Mouse (Mus musculus): ENCODE results near the gene Per1. TPM values are rescaled to one million over a fixed set of nuclear protein-coding genes. Genes with fewer than 3 reads are reported as not detected.

Gene Per1
- polyA plus RNA-seq, 1 experiment from 2014 or later, result 15.4 TPM

DNA sequence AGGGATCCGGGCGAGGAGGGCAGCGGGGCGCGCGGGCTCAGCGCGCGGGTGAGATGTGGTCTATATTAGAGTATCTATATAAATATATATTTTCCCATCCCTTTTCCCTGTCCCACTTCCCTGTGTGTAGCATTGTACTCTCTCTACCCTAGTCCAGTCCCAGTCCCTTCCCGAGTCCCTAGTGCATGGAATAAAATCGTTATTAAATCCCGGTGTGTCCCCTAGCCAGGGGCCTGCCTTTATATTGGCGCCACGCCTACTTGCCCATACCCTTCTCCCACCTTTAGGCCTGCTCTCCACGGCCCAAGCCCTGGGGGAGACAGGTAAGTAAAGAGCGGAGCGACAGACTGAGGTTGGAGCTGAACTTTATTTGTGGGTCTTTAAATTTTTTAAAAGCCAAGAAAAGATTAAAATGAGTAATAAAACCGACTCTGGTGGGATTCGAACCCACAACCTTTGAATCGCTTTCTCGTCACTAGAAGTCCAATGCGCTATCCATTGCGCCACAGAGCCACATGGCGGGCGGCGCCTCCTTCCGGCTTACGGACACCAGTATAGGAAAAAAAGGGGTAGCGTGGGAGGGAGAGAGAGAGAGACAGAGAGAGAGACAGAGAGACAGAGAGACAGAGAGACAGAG is 28.2 kb downstream of the Per1 start:
- Histone ChIP-seq H3K9me3 (no peaks in the 10 kb centered on the region), H3K4me3 (replicated peaks) (peak overlapping the region; percentile 82), H3K36me3 (no peaks in the 10 kb centered on the region), H3K27me3 (replicated peaks) (no peaks in the 10 kb centered on the region), H3K9ac (peak overlapping the region; percentile 63), H3K4me2 (peak overlapping the region; percentile 95), H3K27ac (peak overlapping the region; percentile 94), H3K4me1 (peaks cover 37% of the 10 kb centered on the region)
- under 1% methylated on average over 29 of the region's 29 CpGs for WGBS
- ATAC-seq (ENCODE audit: insufficient read depth, low FRiP score, low read depth), result no peak

DNA sequence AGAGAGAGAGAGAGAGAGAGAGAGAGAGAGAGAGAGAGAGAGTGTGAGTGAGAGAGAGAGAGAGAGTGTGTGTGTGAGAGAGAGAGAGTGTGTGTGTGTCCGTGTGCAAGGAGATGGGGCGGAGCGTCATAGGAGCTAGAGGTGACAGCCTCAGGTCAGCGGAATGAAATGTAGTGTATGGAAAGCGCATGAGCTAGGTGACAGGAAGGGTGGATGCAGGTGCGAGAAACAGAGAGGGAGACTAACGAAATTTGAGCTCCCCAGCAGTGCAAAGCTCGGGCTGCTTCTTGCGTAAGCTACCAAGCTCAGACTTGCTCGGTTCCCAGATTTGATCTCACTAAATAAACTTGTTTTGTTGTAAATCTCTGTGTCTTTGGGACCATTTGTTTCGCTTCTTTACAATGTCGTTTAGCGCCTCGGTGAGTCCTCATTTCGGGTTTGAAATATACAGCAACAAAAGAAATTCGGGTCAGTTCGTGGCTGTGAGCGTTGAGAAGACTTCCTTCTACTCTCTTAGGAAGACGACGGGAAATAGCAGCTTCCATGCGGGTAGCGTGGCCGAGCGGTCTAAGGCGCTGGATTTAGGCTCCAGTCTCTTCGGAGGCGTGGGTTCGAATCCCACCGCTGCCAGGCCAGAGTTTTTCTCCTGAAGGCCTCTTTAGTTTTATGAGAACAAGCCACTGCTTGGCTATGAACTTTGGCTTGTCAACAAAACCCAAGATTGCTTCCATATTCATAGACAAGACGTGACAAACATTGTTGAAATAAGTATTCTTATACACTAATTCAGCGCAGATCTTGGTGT is 28.9 kb downstream of the Per1 start:
- peak overlapping the region; percentile 80 for H3K27ac ChIP-seq
- H3K4me3 ChIP-seq (replicated peaks), result peak overlapping the region; percentile 82
- H3K27me3 ChIP-seq (replicated peaks), result no peaks in the 10 kb centered on the region
- no peaks in the 10 kb centered on the region for H3K36me3 ChIP-seq
- peak overlapping the region; percentile 57; the same call in 1 of the 2 replicates for H3K9ac ChIP-seq
- under 1% methylated on average over 31 of the region's 31 CpGs for WGBS
- peak; percentile 59 for ATAC-seq (ENCODE audit: insufficient read depth, low FRiP score, low read depth)
- H3K4me1 ChIP-seq, result peaks cover 35% of the 10 kb centered on the region
- peak overlapping the region; percentile 95 for H3K4me2 ChIP-seq
- H3K9me3 ChIP-seq, result no peaks in the 10 kb centered on the region

DNA sequence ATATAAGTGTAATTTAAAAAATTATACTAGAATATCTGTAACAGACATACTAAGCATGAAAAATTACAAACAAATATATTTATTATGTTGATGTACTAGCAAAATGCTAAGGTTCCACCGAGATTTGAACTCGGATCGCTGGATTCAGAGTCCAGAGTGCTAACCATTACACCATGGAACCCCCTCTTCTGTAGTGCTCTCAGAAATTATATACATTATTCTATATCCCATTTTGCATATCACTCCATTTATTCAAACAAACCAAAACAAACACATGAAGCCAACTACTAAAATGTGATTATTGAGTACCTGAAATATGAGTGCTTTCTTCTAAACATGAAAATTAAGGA is 29.5 kb downstream of the Per1 start:
- H3K4me2 ChIP-seq, result peak overlapping the region; percentile 95
- no peak; the same call in 1 of the 2 replicates for ATAC-seq (ENCODE audit: insufficient read depth, low FRiP score, low read depth)
- peak overlapping the region; percentile 80; the same call in 1 of the 2 replicates for H3K27ac ChIP-seq
- no peak overlapping the region; the same call in 1 of the 2 replicates for H3K4me3 ChIP-seq (replicated peaks)
- no peak overlapping the region for H3K9ac ChIP-seq
- H3K36me3 ChIP-seq, result no peaks in the 10 kb centered on the region
- no peaks in the 10 kb centered on the region for H3K9me3 ChIP-seq
- H3K4me1 ChIP-seq, result peaks cover 30% of the 10 kb centered on the region
- H3K27me3 ChIP-seq (replicated peaks), result no peaks in the 10 kb centered on the region
- 0% methylated on average over 3 of the region's 3 CpGs for WGBS

DNA sequence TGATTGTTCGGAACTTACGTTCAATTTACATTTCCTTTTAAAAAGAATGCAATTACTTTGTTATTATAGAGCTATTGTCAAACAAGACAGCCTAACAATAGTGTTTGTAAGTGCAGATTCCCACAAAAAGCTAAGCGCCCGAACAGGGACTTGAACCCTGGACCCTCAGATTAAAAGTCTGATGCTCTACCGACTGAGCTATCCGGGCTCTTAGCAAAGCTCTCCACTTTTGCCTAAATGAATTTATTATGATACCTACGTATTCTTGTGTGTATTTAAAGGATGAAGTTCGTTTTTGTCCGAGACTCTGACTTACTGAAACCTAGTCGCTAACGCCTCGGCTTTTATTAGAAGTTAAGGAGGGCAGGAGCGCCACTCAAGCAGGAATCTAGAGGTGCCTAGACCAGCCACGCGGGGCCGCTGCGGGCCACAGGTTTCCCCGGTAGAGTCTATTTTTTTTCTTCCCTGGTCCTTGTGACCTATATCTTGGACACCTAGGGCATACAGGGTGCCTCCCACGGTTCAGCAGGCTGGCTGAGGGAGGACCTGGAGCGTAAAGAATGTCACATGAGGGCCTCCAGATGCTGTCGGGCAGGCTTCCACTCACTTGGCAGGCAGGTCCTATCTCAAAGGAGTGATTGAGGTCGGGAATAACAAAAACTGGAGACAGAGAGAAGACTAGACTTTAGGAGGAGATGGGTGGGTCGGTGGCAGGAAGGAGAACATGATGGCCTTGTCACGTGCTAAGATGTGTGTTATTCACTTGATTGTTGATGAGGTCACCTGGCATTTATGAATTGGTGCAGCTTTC is 30.2 kb downstream of the Per1 start:
- ATAC-seq (ENCODE audit: insufficient read depth, low FRiP score, low read depth), result peak; percentile 34
- under 1% methylated on average over 24 of the region's 24 CpGs for WGBS

DNA sequence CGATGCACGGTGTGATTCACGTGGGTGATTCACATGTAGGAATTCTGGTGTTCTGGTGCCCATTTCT is 30.7 kb downstream of the Per1 start, which contains the start of gene Aloxe3:
Aloxe3 (plus strand) TSS at position 45 of the 67 bp plus-strand sequence.
- Histone ChIP-seq H3K27ac (peak within 1 kb of the TSS; percentile 76; the same call in 1 of the 2 replicates), H3K27me3 (replicated peaks) (no peaks in the 10 kb centered on the region), H3K4me2 (peak within 1 kb of the TSS; percentile 92), H3K36me3 (no peaks in the 10 kb centered on the region), H3K9ac (peak within 1 kb of the TSS; percentile 30; the same call in 1 of the 2 replicates), H3K4me1 (peaks cover 21% of the 10 kb centered on the region), H3K9me3 (no peaks in the 10 kb centered on the region), H3K4me3 (replicated peaks) (peak within 1 kb of the TSS; percentile 62)
- ATAC-seq (ENCODE audit: insufficient read depth, low FRiP score, low read depth), result no peak
- 5% methylated on average over 3 of the region's 3 CpGs for WGBS

More for the DNA sequence above, 30.2 kb downstream of the Per1 start:
- Histone ChIP-seq H3K9ac (peak overlapping the region; percentile 30; the same call in 1 of the 2 replicates), H3K4me3 (replicated peaks) (peak overlapping the region; percentile 62), H3K27me3 (replicated peaks) (no peaks in the 10 kb centered on the region), H3K4me2 (peak overlapping the region; percentile 92), H3K27ac (peak overlapping the region; percentile 76; the same call in 1 of the 2 replicates), H3K4me1 (peaks cover 24% of the 10 kb centered on the region), H3K36me3 (no peaks in the 10 kb centered on the region), H3K9me3 (no peaks in the 10 kb centered on the region)

DNA sequence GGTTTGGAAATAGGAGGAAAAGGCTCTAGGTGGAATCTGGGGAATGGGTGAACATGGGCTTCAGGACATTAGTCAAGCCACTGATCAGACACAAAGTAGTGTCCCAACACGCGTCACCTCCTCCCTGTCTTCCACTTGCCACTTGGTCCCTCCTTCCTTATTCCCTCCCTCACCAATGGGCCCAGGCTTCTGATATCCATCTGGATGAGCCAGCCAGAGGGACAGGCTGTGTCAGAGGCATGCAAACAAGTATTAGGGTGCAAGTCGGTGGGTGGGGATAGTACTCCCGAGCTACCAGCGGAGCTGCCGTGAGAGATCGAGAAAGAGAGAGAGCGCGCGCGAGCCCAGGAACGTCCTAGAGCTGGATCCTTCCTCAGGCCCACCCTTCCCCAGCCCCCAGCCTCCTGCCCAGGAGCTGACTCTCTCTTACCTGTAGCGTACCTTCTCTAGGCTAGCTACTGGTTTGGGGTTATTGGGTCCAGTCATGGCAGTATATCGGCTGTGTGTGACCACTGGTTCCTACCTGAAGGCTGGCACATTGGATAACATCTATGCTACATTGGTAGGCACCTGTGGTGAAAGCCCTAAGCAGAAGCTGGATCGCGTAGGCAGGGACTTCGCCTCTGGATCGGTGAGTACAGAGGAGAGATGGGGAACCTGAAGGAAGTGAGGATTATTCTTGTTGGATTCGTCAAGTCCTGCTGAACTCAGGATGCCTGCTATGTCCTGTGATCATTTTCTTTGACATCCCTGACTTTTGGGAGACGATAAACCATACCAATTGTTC is 31.1 kb downstream of the Per1 start:
- peak overlapping the region; percentile 76; the same call in 1 of the 2 replicates for H3K27ac ChIP-seq
- H3K9ac ChIP-seq, result peak overlapping the region; percentile 30; the same call in 1 of the 2 replicates
- H3K4me2 ChIP-seq, result peak overlapping the region; percentile 92
- H3K9me3 ChIP-seq, result no peaks in the 10 kb centered on the region
- H3K27me3 ChIP-seq (replicated peaks), result no peaks in the 10 kb centered on the region
- 13% methylated on average over 20 of the region's 20 CpGs for WGBS
- H3K4me1 ChIP-seq, result peaks cover 17% of the 10 kb centered on the region; the same call in 1 of the 2 replicates
- H3K4me3 ChIP-seq (replicated peaks), result peak overlapping the region; percentile 62
- no peak for ATAC-seq (ENCODE audit: insufficient read depth, low FRiP score, low read depth)
- no peaks in the 10 kb centered on the region for H3K36me3 ChIP-seq

DNA sequence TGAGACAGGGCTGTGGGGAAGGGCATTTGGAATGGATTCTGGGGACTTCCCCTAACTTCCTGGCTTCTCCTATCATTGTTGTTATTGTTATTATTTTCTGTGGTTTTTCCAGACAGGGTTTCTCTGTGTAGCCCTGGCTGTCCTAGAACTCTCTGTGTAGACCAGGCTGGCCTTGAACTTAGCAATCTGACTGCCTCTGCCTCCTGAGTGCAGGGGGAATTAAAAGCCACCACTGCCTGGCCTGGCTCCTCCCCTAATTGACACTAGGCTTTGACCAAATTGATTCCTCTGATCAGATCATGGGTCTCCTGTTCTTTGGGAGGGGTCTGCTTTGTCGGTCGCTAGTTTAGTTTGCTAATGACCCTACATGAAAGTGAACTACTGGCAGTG is 31.7 kb downstream of the Per1 start:
- Histone ChIP-seq H3K9ac (no peak overlapping the region), H3K36me3 (no peaks in the 10 kb centered on the region), H3K27me3 (replicated peaks) (no peaks in the 10 kb centered on the region), H3K4me2 (peak overlapping the region; percentile 92), H3K9me3 (no peaks in the 10 kb centered on the region), H3K4me1 (peaks cover 11% of the 10 kb centered on the region; the same call in 1 of the 2 replicates), H3K4me3 (replicated peaks) (0 out of 2 replicates have a peak overlapping the region, but pooled peaks have one; percentile 62), H3K27ac (no peak overlapping the region)
- 46% methylated on average over 2 of the region's 2 CpGs for WGBS
- no peak for ATAC-seq (ENCODE audit: insufficient read depth, low FRiP score, low read depth)

DNA sequence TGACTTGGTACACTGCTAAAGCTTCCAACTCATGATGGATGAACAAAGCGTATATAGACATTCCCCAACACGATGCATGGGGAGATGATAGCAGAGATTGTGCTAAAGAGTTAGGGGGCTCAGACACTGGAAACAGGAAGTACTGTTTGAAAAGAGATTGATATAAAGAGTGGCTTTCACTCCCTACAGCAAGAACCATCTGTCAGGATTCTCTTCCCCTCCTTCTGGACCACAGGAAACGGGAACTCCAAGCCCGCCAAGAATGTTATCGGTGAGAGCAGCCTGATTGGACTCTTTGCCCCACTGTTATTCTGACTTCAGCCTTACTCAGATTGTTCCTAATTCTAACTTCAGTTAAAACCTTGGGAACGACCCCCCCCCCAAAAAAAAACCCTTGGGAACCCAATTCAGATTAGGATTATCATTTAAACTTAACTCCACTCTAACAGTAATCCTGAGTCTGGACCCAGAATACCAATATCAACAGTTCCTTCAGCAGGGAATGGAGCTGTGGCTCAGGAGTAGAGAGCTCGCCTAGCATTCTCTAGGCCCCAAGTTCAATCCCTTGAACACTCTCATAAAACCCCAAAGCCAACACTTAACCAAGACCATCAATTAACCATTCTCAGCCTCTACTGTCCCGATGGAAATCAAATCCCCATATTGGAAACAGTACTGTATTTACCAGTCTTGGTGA is 33.6 kb downstream of the Per1 start:
- no peak for ATAC-seq (ENCODE audit: insufficient read depth, low FRiP score, low read depth)
- no peak overlapping the region for H3K4me2 ChIP-seq
- H3K9ac ChIP-seq, result no peak overlapping the region
- no peaks in the 10 kb centered on the region for H3K9me3 ChIP-seq
- no peaks in the 10 kb centered on the region; the same call in 1 of the 2 replicates for H3K27me3 ChIP-seq (replicated peaks)
- H3K4me3 ChIP-seq (replicated peaks), result no peak overlapping the region
- WGBS, result 59% methylated on average over 8 of the region's 8 CpGs
- H3K27ac ChIP-seq, result no peak overlapping the region
- H3K4me1 ChIP-seq, result 0 out of 2 replicates have a peak, but pooled peaks cover 9% of the 10 kb centered on the region
- no peaks in the 10 kb centered on the region for H3K36me3 ChIP-seq

DNA sequence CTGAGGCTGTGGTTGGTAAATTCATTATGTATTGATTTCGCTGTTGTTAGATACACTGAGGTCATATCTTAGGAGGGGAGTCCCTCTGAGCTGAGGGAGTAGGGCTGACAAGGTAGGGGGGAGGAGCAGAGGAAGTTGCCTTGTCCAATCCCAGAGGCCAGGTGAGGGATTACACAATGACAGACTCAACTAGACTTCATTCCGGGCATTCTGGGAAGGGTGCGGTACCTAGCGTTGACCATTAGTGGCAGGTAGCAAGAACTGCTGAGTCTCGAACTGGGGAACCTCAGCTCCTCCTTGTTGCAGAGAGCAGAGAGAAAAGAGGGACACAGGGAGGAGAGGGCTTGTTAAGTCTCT is 38.5 kb downstream of the Per1 start:
- 18% methylated on average over 5 of the region's 5 CpGs for WGBS
- ATAC-seq (ENCODE audit: insufficient read depth, low FRiP score, low read depth), result no peak
- H3K9ac ChIP-seq, result peak overlapping the region; percentile 2; the same call in 1 of the 2 replicates

DNA sequence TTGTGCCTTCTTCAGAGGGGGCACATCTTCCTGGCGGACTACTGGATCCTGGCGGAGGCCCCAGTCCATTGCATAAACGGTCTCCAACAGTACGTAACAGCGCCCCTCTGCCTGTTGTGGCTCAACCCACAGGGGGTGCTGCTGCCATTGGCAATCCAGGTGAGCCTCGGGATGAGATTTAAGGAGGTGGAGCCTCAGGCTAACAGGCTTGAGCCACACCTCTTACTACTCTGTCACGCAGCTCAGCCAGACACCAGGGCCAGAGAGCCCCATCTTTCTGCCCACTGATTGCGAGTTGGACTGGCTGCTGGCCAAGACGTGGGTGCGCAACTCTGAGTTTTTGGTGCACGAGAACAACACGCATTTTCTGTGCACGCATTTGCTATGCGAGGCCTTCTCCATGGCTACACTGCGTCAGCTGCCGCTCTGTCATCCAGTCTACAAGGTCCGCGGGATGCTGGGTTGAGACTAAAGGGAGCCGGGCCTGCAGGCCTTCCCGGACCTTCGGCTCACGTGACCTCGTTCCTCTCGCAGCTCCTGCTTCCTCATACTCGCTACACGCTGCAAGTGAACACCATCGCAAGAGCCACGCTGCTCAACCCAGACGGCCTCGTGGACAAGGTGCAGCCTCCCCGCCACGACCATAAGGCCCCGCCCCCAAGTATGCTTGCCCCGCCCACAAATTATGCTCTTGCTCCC is 39.1 kb downstream of the Per1 start:
- peak overlapping the region; percentile 2; the same call in 1 of the 2 replicates for H3K9ac ChIP-seq
- no peak overlapping the region for H3K27ac ChIP-seq
- no peaks in the 10 kb centered on the region for H3K36me3 ChIP-seq

More for the DNA sequence above, 38.5 kb downstream of the Per1 start:
- no peaks in the 10 kb centered on the region; the same call in 1 of the 2 replicates for H3K27me3 ChIP-seq (replicated peaks)
- peak overlapping the region; percentile 82 for H3K4me2 ChIP-seq
- peaks cover 15% of the 10 kb centered on the region for H3K4me1 ChIP-seq
- H3K9me3 ChIP-seq, result no peaks in the 10 kb centered on the region
- H3K36me3 ChIP-seq, result no peaks in the 10 kb centered on the region
- no peak overlapping the region for H3K27ac ChIP-seq
- peak overlapping the region; percentile 44 for H3K4me3 ChIP-seq (replicated peaks)

More for the DNA sequence above, 39.1 kb downstream of the Per1 start:
- Histone ChIP-seq H3K4me2 (peak overlapping the region; percentile 82), H3K4me3 (replicated peaks) (peak overlapping the region; percentile 44), H3K27me3 (replicated peaks) (no peaks in the 10 kb centered on the region; the same call in 1 of the 2 replicates), H3K4me1 (peaks cover 15% of the 10 kb centered on the region), H3K9me3 (no peaks in the 10 kb centered on the region)
- peak; percentile 79 for ATAC-seq (ENCODE audit: insufficient read depth, low FRiP score, low read depth)
- 2% methylated on average over 34 of the region's 34 CpGs for WGBS
